Mouse (Mus musculus) heart, embryonic 10.5 days (tissue): ENCODE measurements at regions not wholly inside any gene's neighbourhood (a gene's known extent, or its start where the extent isn't known, plus 50 kb on each side); places are given as distances from the start of the nearest gene placed in this dataset.
"Not testable (repeated sequence)": the region's sequence is repeated elsewhere in the genome, so short reads cannot be mapped to it uniquely, and the experiment has no call there.

Source experiments
- DNase-seq: peaks from one replicate; pipeline ENCODE4 v3.0.0-alpha.2; 2017; ENCODE audit warnings: low spot score
- H3K27ac ChIP-seq: fragments of 300-500 bp; sonication (generic); 2 replicates; pipeline ENCODE4 v1.5.1; 2016; ENCODE audit warnings: mild to moderate bottlenecking
- H3K27me3 ChIP-seq: fragments of 300-500 bp; sonication (generic); 2 replicates; pipeline ENCODE4 v1.6.1; 2016; ENCODE audit warnings: mild to moderate bottlenecking; ENCODE audit not compliant: poor library complexity, insufficient read depth, severe bottlenecking
- H3K36me3 ChIP-seq: fragments of 300-500 bp; sonication (generic); 2 replicates; pipeline ENCODE4 v1.6.1; 2016; ENCODE audit warnings: mild to moderate bottlenecking, moderate library complexity
- H3K4me1 ChIP-seq: fragments of 300-500 bp; sonication (generic); 2 replicates; pipeline ENCODE4 v1.6.1; 2016; ENCODE audit warnings: mild to moderate bottlenecking
- H3K4me3 ChIP-seq: fragments of 300-500 bp; sonication (generic); 2 replicates; pipeline ENCODE4 v1.5.1; 2016; ENCODE audit warnings: mild to moderate bottlenecking, moderate library complexity
- H3K9me3 ChIP-seq: fragments of 300-500 bp; sonication (generic); 2 replicates; pipeline ENCODE4 v1.6.1; 2016; ENCODE audit warnings: mild to moderate bottlenecking, moderate library complexity
- WGBS: fragments of 180-500 bp; shearing (Covaris S2); methylation state at CpG from one replicate; pipeline ENCODE4 v1.1.7; 2016; 5-methylcytosine and 5-hydroxymethylcytosine counted together

DNA sequence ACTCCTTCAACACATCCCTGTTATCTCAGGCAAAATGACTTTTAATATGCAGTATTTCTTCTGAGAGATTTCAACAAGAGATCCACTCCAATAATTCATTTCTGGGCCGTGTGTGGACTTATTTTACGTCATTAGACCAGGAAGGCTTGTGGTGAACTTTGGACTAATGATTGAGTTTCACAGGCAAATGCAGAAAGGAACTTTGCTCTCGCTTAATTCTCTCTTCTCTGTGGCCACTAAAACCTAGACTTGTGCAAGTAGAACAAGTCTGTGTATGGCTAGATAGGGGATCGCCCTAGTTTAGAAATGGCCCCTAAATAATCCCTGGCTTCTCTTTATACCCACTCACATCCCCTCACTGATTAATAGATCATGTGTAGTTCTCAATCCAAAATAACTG lies 50.6 kb upstream of the Ppp1r12a start:
- Histone ChIP-seq H3K27ac (no peak overlapping the region), H3K9me3 (no peaks in the 10 kb centered on the region), H3K4me1 (peaks cover 13% of the 10 kb centered on the region; the same call in 1 of the 2 replicates), H3K4me3 (no peak overlapping the region), H3K36me3 (no peaks in the 10 kb centered on the region), H3K27me3 (no peaks in the 10 kb centered on the region)
- WGBS = 91% methylated on average over 4 of the region's 4 CpGs
- DNase-seq = peak; percentile 11

DNA sequence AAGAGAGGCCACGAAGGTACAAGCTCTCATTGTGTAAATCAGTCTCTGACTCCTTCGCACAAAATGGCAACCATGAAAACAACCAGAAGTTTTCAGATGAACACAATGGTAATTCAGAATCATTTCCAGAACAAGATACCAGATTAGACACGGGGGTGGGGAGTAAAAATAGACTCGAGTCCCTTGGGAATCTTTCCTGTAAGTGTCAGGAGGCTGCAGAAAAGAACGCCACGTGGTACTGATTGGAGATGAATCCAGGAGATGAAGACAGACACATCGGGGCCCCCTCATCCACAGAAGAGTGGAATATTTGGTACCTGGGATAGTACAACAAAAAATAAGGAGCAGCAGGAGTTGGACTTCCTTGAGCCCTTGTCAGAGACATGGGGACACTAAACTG lies 51.1 kb upstream of the Ppp1r12a start:
- no peak overlapping the region for H3K4me3 ChIP-seq
- H3K36me3 ChIP-seq = no peaks in the 10 kb centered on the region
- WGBS = 51% methylated on average over 7 of the region's 7 CpGs
- peaks cover 13% of the 10 kb centered on the region; the same call in 1 of the 2 replicates for H3K4me1 ChIP-seq
- DNase-seq = peak; percentile 61
- 0 out of 2 replicates have a peak overlapping the region, but pooled peaks have one; percentile 8 for H3K27ac ChIP-seq
- no peaks in the 10 kb centered on the region for H3K9me3 ChIP-seq
- no peaks in the 10 kb centered on the region for H3K27me3 ChIP-seq

GRCm38 (mm10) chr10:108110197-108110596 lies 51.8 kb upstream of the Ppp1r12a start:
- Histone ChIP-seq H3K9me3 (no peaks in the 10 kb centered on the region), H3K27ac (no peak overlapping the region), H3K27me3 (no peaks in the 10 kb centered on the region), H3K36me3 (no peaks in the 10 kb centered on the region), H3K4me1 (peaks cover 13% of the 10 kb centered on the region; the same call in 1 of the 2 replicates), H3K4me3 (no peak overlapping the region)
- no peak for DNase-seq

GRCm38 (mm10) chr10:108108500-108108899 lies 53.5 kb upstream of the Ppp1r12a start:
- not testable (repeated sequence) for H3K36me3 ChIP-seq, H3K4me3 ChIP-seq, H3K27me3 ChIP-seq, H3K27ac ChIP-seq, H3K9me3 ChIP-seq
- 84% methylated on average over 4 of the region's 4 CpGs for WGBS
- peak; percentile 61 for DNase-seq
- peaks cover 18% of the 10 kb centered on the region; the same call in 1 of the 2 replicates for H3K4me1 ChIP-seq

DNA sequence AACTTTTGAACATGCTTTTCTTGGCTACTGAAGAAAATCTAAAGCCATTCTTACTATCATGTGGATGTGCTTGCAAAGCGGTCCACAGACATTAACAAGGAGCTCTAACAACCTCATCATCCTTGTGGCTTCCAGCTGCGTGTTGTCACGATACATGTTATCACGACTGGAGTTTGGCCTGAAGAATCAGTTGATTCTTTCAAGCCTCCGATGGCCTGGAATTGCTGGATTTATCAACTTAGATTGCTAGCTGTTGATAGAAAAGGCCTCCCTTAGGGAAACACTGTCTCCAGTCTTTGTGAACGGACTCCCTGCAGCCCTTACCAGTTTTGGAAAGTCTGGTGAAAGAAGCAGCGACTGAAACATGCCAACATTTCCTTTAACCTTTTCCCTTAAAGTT lies 60.5 kb upstream of the Ppp1r12a start:
- 52% methylated on average over 7 of the region's 7 CpGs for WGBS
- H3K36me3 ChIP-seq = no peaks in the 10 kb centered on the region
- no peaks in the 10 kb centered on the region for H3K27me3 ChIP-seq
- H3K4me1 ChIP-seq = peaks cover 17% of the 10 kb centered on the region
- DNase-seq = peak; percentile 63
- H3K27ac ChIP-seq = no peak overlapping the region
- no peak overlapping the region for H3K4me3 ChIP-seq
- H3K9me3 ChIP-seq = no peaks in the 10 kb centered on the region

GRCm38 (mm10) chr10:108093043-108093442 lies 69.0 kb upstream of the Ppp1r12a start:
- Histone ChIP-seq H3K9me3 (no peaks in the 10 kb centered on the region), H3K4me3 (no peak overlapping the region)
- WGBS = 62% methylated on average over 2 of the region's 2 CpGs

DNA sequence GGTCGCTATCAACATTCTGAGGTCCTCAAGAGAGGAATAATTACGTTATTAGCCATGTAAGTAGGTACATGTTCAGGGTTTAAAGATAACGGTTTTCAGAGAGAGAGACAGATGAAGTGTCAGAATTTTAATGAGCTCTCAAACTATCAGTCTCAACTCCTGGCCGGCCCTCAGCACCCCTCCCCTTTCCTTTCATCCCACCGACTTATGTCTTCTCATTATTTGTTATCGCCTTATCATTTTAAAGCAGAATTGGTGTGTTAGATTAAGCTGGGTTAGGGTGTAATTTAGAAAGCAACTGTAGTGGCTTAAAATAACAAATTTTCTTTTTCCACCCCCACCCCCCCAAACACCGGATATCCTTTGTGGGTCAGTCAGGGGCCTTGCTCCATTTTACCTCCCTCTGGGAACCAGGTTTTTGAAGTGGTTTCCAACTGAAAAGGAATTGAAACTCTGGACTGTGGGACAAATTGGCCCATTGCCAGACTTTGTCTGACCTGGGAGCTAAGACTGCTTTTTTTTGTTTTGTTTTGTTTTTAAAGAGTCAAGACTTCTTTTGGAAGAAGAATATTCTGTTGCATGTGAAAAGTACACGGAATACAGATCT lies 72.5 kb upstream of the Ppp1r12a start:
- Histone ChIP-seq H3K27ac (peak overlapping the region; percentile 39; the same call in 1 of the 2 replicates), H3K36me3 (no peaks in the 10 kb centered on the region), H3K9me3 (no peaks in the 10 kb centered on the region), H3K27me3 (no peaks in the 10 kb centered on the region), H3K4me3 (no peak overlapping the region), H3K4me1 (peaks cover 21% of the 10 kb centered on the region)
- DNase-seq = peak; percentile 70
- WGBS = 33% methylated on average over 8 of the region's 8 CpGs

More at GRCm38 (mm10) chr10:108093043-108093442, 69.0 kb upstream of the Ppp1r12a start:
- H3K4me1 ChIP-seq = peaks cover 21% of the 10 kb centered on the region
- no peak overlapping the region for H3K27ac ChIP-seq
- peak; percentile 17 for DNase-seq
- no peaks in the 10 kb centered on the region for H3K27me3 ChIP-seq
- no peaks in the 10 kb centered on the region for H3K36me3 ChIP-seq

- Histone ChIP-seq H3K27ac (peak overlapping the region; percentile 39), H3K9me3 (no peaks in the 10 kb centered on the region), H3K4me1 (peaks cover 21% of the 10 kb centered on the region), H3K4me3 (no peak overlapping the region), H3K36me3 (no peaks in the 10 kb centered on the region), H3K27me3 (no peaks in the 10 kb centered on the region)
- peak; percentile 76 for DNase-seq
- WGBS = 47% methylated on average over 8 of the region's 8 CpGs
These were observed 73.1 kb upstream of the Ppp1r12a start for GRCm38 (mm10) chr10:108088883-108089282.

- DNase-seq = peak; percentile 28
- 71% methylated on average over 7 of the region's 7 CpGs for WGBS
These were observed 73.8 kb upstream of the Ppp1r12a start for GRCm38 (mm10) chr10:108088209-108088608.

GRCm38 (mm10) chr10:108083220-108083619 lies 78.8 kb upstream of the Ppp1r12a start:
- H3K4me1 ChIP-seq = peaks cover 1% of the 10 kb centered on the region; the same call in 1 of the 2 replicates
- no peaks in the 10 kb centered on the region for H3K9me3 ChIP-seq
- no peaks in the 10 kb centered on the region for H3K27me3 ChIP-seq
- DNase-seq = peak; percentile 38
- no peak overlapping the region for H3K4me3 ChIP-seq
- no peak overlapping the region for H3K27ac ChIP-seq
- H3K36me3 ChIP-seq = no peaks in the 10 kb centered on the region

More at GRCm38 (mm10) chr10:108088209-108088608, 73.8 kb upstream of the Ppp1r12a start:
- no peaks in the 10 kb centered on the region for H3K27me3 ChIP-seq
- H3K27ac ChIP-seq = peak overlapping the region; percentile 39
- no peaks in the 10 kb centered on the region for H3K9me3 ChIP-seq
- H3K4me1 ChIP-seq = peaks cover 21% of the 10 kb centered on the region
- no peaks in the 10 kb centered on the region for H3K36me3 ChIP-seq
- no peak overlapping the region for H3K4me3 ChIP-seq

- H3K36me3 ChIP-seq = no peaks in the 10 kb centered on the region
- H3K9me3 ChIP-seq = no peaks in the 10 kb centered on the region
- DNase-seq = no peak
- 65% methylated on average over 5 of the region's 5 CpGs for WGBS
- peak overlapping the region; percentile 36; the same call in 1 of the 2 replicates for H3K27ac ChIP-seq
- H3K4me1 ChIP-seq = peaks cover 4% of the 10 kb centered on the region; the same call in 1 of the 2 replicates
- no peak overlapping the region for H3K4me3 ChIP-seq
- no peaks in the 10 kb centered on the region for H3K27me3 ChIP-seq
These were observed 86.8 kb upstream of the Ppp1r12a start for GRCm38 (mm10) chr10:108075144-108075543.

DNA sequence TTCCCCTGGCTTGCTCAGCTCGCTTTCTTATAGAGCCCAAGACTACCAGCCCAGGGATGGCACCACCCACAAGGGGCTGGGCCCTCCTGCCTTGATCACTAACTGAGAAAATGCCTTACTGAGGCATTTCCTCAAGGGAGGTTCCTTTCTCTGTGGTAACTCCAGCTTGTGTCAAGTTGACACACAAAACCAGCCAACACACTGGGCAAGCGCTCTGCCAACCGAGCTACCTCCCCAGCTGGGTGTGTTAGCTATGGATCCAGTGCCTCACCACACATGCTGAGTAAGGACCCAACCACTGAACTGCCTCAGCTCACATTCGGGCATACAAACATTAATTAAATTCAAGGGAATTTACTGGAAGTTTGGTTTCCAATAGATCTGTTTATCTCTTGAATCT lies 88.2 kb upstream of the Ppp1r12a start:
- 88% methylated on average over 4 of the region's 4 CpGs for WGBS
- Histone ChIP-seq H3K36me3 (no peaks in the 10 kb centered on the region), H3K9me3 (no peaks in the 10 kb centered on the region), H3K27ac (no peak overlapping the region), H3K4me3 (no peak overlapping the region), H3K27me3 (no peaks in the 10 kb centered on the region), H3K4me1 (peaks cover 4% of the 10 kb centered on the region; the same call in 1 of the 2 replicates)
- no peak for DNase-seq

GRCm38 (mm10) chr10:108072211-108072610 lies 89.8 kb upstream of the Ppp1r12a start:
- no peak overlapping the region for H3K4me3 ChIP-seq
- H3K4me1 ChIP-seq = peaks cover 4% of the 10 kb centered on the region; the same call in 1 of the 2 replicates
- 79% methylated on average over 1 of the region's 1 CpGs for WGBS
- H3K36me3 ChIP-seq = no peaks in the 10 kb centered on the region
- no peaks in the 10 kb centered on the region for H3K27me3 ChIP-seq
- H3K27ac ChIP-seq = no peak overlapping the region
- no peaks in the 10 kb centered on the region for H3K9me3 ChIP-seq
- no peak for DNase-seq

DNA sequence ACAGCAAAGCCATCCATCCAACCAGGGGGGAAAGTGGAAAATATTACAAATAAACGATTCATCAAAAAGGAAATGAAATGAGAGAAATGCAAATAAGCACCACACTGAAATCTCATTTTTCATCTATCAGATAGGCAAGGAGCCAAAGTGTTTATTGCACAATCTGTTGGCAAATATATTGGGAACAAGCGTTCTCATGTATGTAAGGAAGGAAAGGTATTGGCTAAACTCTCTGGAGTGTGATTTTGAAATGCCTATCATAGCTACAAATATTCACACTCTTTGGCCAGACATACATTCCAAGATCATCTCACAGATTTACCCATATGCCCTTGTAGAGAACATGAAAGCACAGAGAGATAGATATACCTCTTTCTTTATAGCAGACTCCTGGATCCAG lies 90.6 kb upstream of the Ppp1r12a start:
- Histone ChIP-seq H3K36me3 (no peaks in the 10 kb centered on the region), H3K27me3 (no peaks in the 10 kb centered on the region), H3K9me3 (no peaks in the 10 kb centered on the region), H3K4me1 (peaks cover 4% of the 10 kb centered on the region; the same call in 1 of the 2 replicates), H3K27ac (no peak overlapping the region), H3K4me3 (no peak overlapping the region)
- no peak for DNase-seq
- 81% methylated on average over 2 of the region's 2 CpGs for WGBS
